ENCODE assay signal across 8 mouse cellular contexts in the genomic region with DNA sequence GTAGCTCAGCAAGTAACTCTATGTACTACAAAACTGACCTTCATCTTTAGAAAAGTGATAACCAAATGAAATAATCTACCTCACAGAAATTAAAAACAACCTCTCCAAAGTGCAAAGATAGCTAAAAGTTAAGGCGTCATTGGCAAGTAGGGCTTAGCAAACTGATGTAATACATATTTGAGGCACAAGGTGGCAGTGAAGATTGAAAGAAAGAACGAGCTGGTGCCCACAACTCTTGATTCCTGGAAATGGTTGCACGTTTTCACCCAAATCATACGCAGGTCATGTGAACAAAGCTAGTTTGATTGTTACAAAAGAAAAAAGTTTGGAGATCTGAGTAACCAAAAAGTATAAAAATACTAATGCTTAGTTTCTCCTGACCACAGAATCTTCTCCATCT.
DNase-seq lines count a peak whose midpoint lies in the region; ATAC-seq and TF ChIP-seq lines count a peak whose summit lies in the region.

No protein-coding gene starts in this region.

- H3K4me1 ChIP-seq in heart, embryonic 10.5 days = peaks cover 8% of the 10 kb centered on the region
- no peaks in the 10 kb centered on the region for H3K4me1 ChIP-seq in spleen, adult 2 months (ENCODE audit: control insufficient read depth, insufficient read depth, insufficient read length)

- TF ChIP-seq POLR2A in spleen, adult 2 months (IDR thresholded peaks at IDR 0.05; ENCODE audit: low read depth, low read length) = no peak

- DNase-seq in heart, adult 18-20 months = peak; percentile 63 to 83
- DNase-seq in heart, embryonic 10.5 days (ENCODE audit: low spot score) = no peak
- DNase-seq in spleen, adult 2 months (ENCODE audit: low read depth in 1 of 2, low spot score in 2 of 2) = peak; percentile 45 to 64
- no peak for DNase-seq in spleen, adult 12 weeks (ENCODE audit: low spot score)
- DNase-seq in c-Kit-positive CD71-positive TER-119-positive erythroid progenitor cells, embryonic 14.5 days (ENCODE audit: low spot score) = peak; percentile 61
- peak; percentile 35 for DNase-seq in hindlimb bud, embryonic 11.5 days (ENCODE audit: extremely low spot score, low read depth, low spot score)
- no peak for DNase-seq in urinary bladder, adult 2 months (ENCODE audit: low spot score)

- H3K27ac ChIP-seq in heart, embryonic 10.5 days = no peak overlapping the region
- no peak overlapping the region for H3K27ac ChIP-seq in spleen, adult 2 months (ENCODE audit: insufficient read depth, low read length)

- ATAC-seq in megakaryocyte-erythroid progenitor cell, adult 5-6 weeks (replicated peaks; ENCODE audit: low FRiP score, low TSS enrichment, poor library complexity, severe bottlenecking) = peak; percentile 83

- H3K36me3 ChIP-seq in heart, embryonic 10.5 days = peaks cover 14% of the 10 kb centered on the region; the same call in 1 of the 2 replicates
- H3K36me3 ChIP-seq in spleen, adult 2 months (ENCODE audit: control insufficient read depth, insufficient read depth, low read length) = peaks cover 10% of the 10 kb centered on the region

- WGBS in heart, embryonic 10.5 days = 33% methylated on average over 4 of the region's 4 CpGs
- 1% methylated on average over 4 of the region's 4 CpGs for WGBS in spleen, adult 2 months

- H3K9me3 ChIP-seq in heart, embryonic 10.5 days = no peaks in the 10 kb centered on the region

- no peak overlapping the region for H3K4me3 ChIP-seq in heart, embryonic 10.5 days
- H3K4me3 ChIP-seq in spleen, adult 2 months (ENCODE audit: extremely low read depth, insufficient read depth, insufficient read length) = no peak overlapping the region

- no peaks in the 10 kb centered on the region for H3K27me3 ChIP-seq in heart, embryonic 10.5 days (ENCODE audit: insufficient read depth, poor library complexity, severe bottlenecking)
- H3K27me3 ChIP-seq in spleen, adult 2 months (ENCODE audit: control insufficient read depth, insufficient read depth, low read length) = no peaks in the 10 kb centered on the region

- peak; percentile 31; the same call in 1 of the 2 replicates for TF ChIP-seq CTCF in spleen, adult 2 months (IDR thresholded peaks at IDR 0.05; ENCODE audit: extremely low read depth, insufficient read depth, insufficient read length, insufficient replicate concordance)

Comparison
In these comparisons a context has a peak if more than half of its experiments do, and no peak if none do; other contexts are left out.
1. DNase-seq: peak in heart, adult 18-20 months (2 of 2), spleen, adult 2 months (2 of 2), c-Kit-positive CD71-positive TER-119-positive erythroid progenitor cells, embryonic 14.5 days (single experiment) and hindlimb bud, embryonic 11.5 days (single experiment); none in heart, embryonic 10.5 days (single experiment), spleen, adult 12 weeks (single experiment) and urinary bladder, adult 2 months (single experiment).